Mouse (Mus musculus): Measurements from ENCODE around the gene 1110002E22Rik. TPM values are rescaled to one million over a fixed set of nuclear protein-coding genes. Genes with fewer than 3 reads are reported as not detected.

1110002E22Rik gene
- 24.8 and 28.8 TPM in 2 replicates for polyA plus RNA-seq (2015; fragmentation: Nextera tagmentation; extraction: Ambion mirVana)

GRCm38 (mm10) chr3:138064732-138065645 lies at the start of gene 1110002E22Rik:
TSS of gene 1110002E22Rik (plus strand) at chr3:138065052.

DNA sequence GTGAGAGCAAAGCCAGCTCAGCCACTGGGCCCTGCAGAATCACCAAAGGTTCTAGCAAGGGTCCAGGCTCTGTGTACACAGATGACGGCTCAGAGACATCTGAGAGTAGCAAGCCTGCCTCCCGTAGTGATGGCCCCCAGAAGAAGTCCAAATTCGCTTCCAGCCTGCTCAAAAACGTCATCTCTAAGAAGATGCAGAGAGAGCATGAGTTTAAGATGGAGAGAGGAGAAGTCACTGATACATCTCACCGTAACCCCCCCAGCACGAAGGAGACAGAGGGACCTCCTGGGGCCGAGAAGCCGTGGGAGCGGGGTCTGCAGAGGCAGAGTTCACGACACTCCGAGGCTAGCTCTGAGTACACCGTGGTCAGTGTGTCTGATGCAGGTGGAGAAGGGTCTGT lies 2.4 kb downstream of the 1110002E22Rik start, which contains the start of gene Gm5105:
TSS of gene Gm5105 (minus strand) at position 101 of the 400 bp plus-strand sequence.

Other genes with a start within 250 kb of the 1110002E22Rik start
- gene H2afz, start 200.6 kb upstream of the 1110002E22Rik start, polyA plus RNA-seq (2015; fragmentation: Nextera tagmentation; extraction: Ambion mirVana) = 475 and 563 TPM in 2 replicates
- 10.5 and 12.4 TPM in 2 replicates for gene Dnajb14, start 197.4 kb upstream of the 1110002E22Rik start, polyA plus RNA-seq (2015; fragmentation: Nextera tagmentation; extraction: Ambion mirVana)
- gene Lamtor3, start 146.5 kb upstream of the 1110002E22Rik start, polyA plus RNA-seq (2015; fragmentation: Nextera tagmentation; extraction: Ambion mirVana) = 119 and 125 TPM in 2 replicates
- 3.9 and 5.0 TPM in 2 replicates for gene Dapp1, start 83.5 kb upstream of the 1110002E22Rik start, polyA plus RNA-seq (2015; fragmentation: Nextera tagmentation; extraction: Ambion mirVana)
- gene Gm5105, start 2.3 kb downstream of the 1110002E22Rik start, polyA plus RNA-seq (2015; fragmentation: Nextera tagmentation; extraction: Ambion mirVana) = 1.5 and 2.5 TPM in 2 replicates
- gene Trmt10a, start 78.4 kb downstream of the 1110002E22Rik start, polyA plus RNA-seq (2015; fragmentation: Nextera tagmentation; extraction: Ambion mirVana) = 3.1 and 5.0 TPM in 2 replicates
- gene Mttp, start 79.9 kb downstream of the 1110002E22Rik start, polyA plus RNA-seq (2015; fragmentation: Nextera tagmentation; extraction: Ambion mirVana) = 4.7 and 4.8 TPM in 2 replicates
- gene 4930579F01Rik, start 128.8 kb downstream of the 1110002E22Rik start, polyA plus RNA-seq (2015; fragmentation: Nextera tagmentation; extraction: Ambion mirVana) = not detected in 2 replicates
- gene Adh7, start 152.7 kb downstream of the 1110002E22Rik start, polyA plus RNA-seq (2015; fragmentation: Nextera tagmentation; extraction: Ambion mirVana) = 0.17 and 0.43 TPM in 2 replicates
- gene Adh1, start 195.9 kb downstream of the 1110002E22Rik start, polyA plus RNA-seq (2015; fragmentation: Nextera tagmentation; extraction: Ambion mirVana) = 48.7 and 62.3 TPM in 2 replicates
- gene Adh6a, start 248.2 kb downstream of the 1110002E22Rik start, polyA plus RNA-seq (2015; fragmentation: Nextera tagmentation; extraction: Ambion mirVana) = not detected in 2 replicates

Data from skeletal muscle tissue, postnatal 0 days (tissue).